Mouse (Mus musculus) testis, adult 2 months (tissue): Measurements from ENCODE around the gene Rapgef2. TPM values are rescaled to one million over a fixed set of nuclear protein-coding genes. Genes with fewer than 3 reads are reported as not detected.
A peak's percentile ranks its signal among the peaks of the same experiment; 100 is the strongest.
"Not testable (repeated sequence)": the region's sequence is repeated elsewhere in the genome, so short reads cannot be mapped to it uniquely, and the experiment has no call there.

Experiments used
- H3K27ac ChIP-seq: fragments of 200-500 bp; 2 replicates; pipeline ENCODE4 v1.5.1; 2012; ENCODE audit warnings: low read depth, low read length; ENCODE audit not compliant: control insufficient read depth, insufficient read depth
- H3K27me3 ChIP-seq: fragments of 200-500 bp; 2 replicates; pipeline ENCODE4 v1.6.1; 2012; ENCODE audit warnings: mild to moderate bottlenecking, low read length, moderate library complexity; ENCODE audit not compliant: control insufficient read depth, insufficient read depth
- H3K36me3 ChIP-seq: fragments of 200-500 bp; 2 replicates; pipeline ENCODE4 v1.6.1; 2012; ENCODE audit warnings: mild to moderate bottlenecking, low read length; ENCODE audit not compliant: control insufficient read depth, insufficient read depth
- H3K4me1 ChIP-seq: fragments of 200-500 bp; 2 replicates; pipeline ENCODE4 v1.6.1; 2012; ENCODE audit warnings: low read length; ENCODE audit not compliant: control insufficient read depth, insufficient read depth
- H3K4me3 ChIP-seq: fragments of 200-500 bp; 2 replicates; pipeline ENCODE4 v1.5.1; 2012; ENCODE audit warnings: low read depth, mild to moderate bottlenecking, low read length, moderate library complexity, mixed read lengths; ENCODE audit not compliant: control insufficient read depth
- CTCF ChIP-seq: fragments of 200-500 bp; IDR thresholded peaks from 2 replicates; pipeline ENCODE4 v1.5.1; 2012; ENCODE audit warnings: low read depth, mild to moderate bottlenecking, inconsistent platforms, low read length, moderate library complexity; ENCODE audit not compliant: control insufficient read depth, insufficient read depth, insufficient replicate concordance
- POLR2A ChIP-seq: fragments of 200-500 bp; IDR thresholded peaks from 2 replicates; pipeline ENCODE4 v1.6.1; 2012; ENCODE audit warnings: low read depth, mild to moderate bottlenecking, inconsistent platforms, low read length, moderate library complexity; ENCODE audit not compliant: control insufficient read depth
- polyA plus RNA-seq: library from polyadenylated mRNA; depleted of rRNA; stranded (reverse); fragments of >200 nt; gene quantifications from 2 replicates; pipeline ENCODE4 v1.2.3, GENCODE M21; 2012

Rapgef2 gene
- polyA plus RNA-seq, 1 experiment, result 1.6 TPM

DNA sequence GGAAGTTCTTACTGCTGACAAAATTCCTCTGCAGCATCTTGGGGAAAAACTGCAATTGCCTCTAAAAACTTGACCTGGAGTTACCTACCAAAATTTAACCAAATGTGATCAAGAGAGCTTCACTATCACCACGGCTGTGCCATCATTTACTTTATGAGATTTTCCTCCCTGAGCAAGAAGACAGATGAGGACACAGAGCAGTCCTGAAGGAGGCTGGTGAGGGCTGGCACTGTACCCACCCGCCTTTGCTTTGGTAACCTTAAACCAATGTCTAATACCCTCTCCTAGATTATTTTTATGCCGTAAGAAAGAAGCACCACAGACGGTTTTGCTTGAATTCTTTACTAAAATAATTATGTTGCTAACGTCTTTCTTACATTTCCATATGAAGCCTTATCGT, 112.1 kb downstream of the Rapgef2 start:
- Histone ChIP-seq H3K36me3 (no peaks in the 10 kb centered on the region), H3K27ac (no peak overlapping the region), H3K4me1 (no peaks in the 10 kb centered on the region), H3K4me3 (no peak overlapping the region), H3K27me3 (no peaks in the 10 kb centered on the region)
- no peak for TF ChIP-seq CTCF
- TF ChIP-seq POLR2A, result no peak

- TF ChIP-seq CTCF, result no peak
- no peak for TF ChIP-seq POLR2A
- Histone ChIP-seq H3K4me1 (no peaks in the 10 kb centered on the region), H3K27me3 (no peaks in the 10 kb centered on the region), H3K4me3 (no peak overlapping the region), H3K36me3 (no peaks in the 10 kb centered on the region), H3K27ac (no peak overlapping the region)
Observed at GRCm38 (mm10) chr3:79173291-79173690, 113.0 kb downstream of the Rapgef2 start.

DNA sequence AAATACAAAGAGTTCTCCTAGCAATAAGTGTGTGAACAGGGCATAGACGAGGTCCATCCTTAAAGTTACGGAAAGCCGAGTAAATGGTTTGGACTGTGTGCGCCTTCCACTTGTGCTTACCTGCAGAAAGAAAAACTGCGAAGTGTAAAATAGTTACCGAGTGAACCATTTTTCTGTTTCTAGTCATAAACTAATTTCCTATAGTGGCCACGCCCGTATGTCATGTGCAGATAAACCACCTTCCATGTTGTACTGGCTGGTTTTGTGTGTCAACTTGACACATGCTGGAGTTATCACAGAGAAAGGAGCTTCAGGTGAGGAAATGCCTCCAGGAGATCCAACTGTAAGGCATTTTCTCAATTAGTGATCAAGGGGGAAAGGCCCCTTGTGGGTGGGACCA, 115.2 kb downstream of the Rapgef2 start:
- not testable (repeated sequence) for H3K27ac ChIP-seq, H3K4me3 ChIP-seq, H3K36me3 ChIP-seq, H3K4me1 ChIP-seq, H3K27me3 ChIP-seq

- no peak for TF ChIP-seq POLR2A
- no peak for TF ChIP-seq CTCF
- Histone ChIP-seq H3K4me3 (no peak overlapping the region), H3K27me3 (no peaks in the 10 kb centered on the region)
Observed at GRCm38 (mm10) chr3:79168168-79168827, 118.0 kb downstream of the Rapgef2 start.

DNA sequence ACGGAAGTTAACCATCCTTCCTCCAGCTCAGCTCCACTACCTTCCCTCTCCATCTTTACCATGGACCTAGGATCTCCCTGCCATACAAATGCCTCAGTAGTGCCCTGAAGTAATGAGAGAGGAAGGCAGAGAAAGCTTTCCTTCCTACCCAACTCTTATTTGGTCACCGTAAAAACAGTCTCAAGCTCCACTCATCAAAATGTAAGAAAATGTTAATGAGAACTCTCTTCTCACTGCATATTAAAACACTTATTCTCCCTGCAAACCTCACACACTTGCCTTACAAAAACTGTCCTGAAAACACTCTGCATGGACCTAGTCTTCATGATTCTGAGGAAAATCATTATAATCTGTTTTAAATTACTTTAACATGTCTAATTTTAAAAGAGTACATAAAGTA, 118.7 kb downstream of the Rapgef2 start:
- Histone ChIP-seq H3K4me1 (no peaks in the 10 kb centered on the region), H3K4me3 (no peak overlapping the region), H3K36me3 (no peaks in the 10 kb centered on the region), H3K27me3 (no peaks in the 10 kb centered on the region), H3K27ac (no peak overlapping the region)
- TF ChIP-seq POLR2A (no peak), CTCF (no peak)

More at GRCm38 (mm10) chr3:79168168-79168827, 118.0 kb downstream of the Rapgef2 start:
- Histone ChIP-seq H3K4me1 (no peaks in the 10 kb centered on the region), H3K27ac (no peak overlapping the region), H3K36me3 (no peaks in the 10 kb centered on the region)

- TF ChIP-seq CTCF (no peak), POLR2A (no peak)
- Histone ChIP-seq H3K27ac (0 out of 2 replicates have a peak overlapping the region, but pooled peaks have one; percentile 6), H3K4me3 (no peak overlapping the region), H3K4me1 (no peaks in the 10 kb centered on the region), H3K36me3 (no peaks in the 10 kb centered on the region), H3K27me3 (no peaks in the 10 kb centered on the region)
Observed at GRCm38 (mm10) chr3:79161834-79162401, 124.4 kb downstream of the Rapgef2 start.

GRCm38 (mm10) chr3:79161093-79161723, 125.1 kb downstream of the Rapgef2 start:
- TF ChIP-seq POLR2A (no peak), CTCF (no peak)

More at GRCm38 (mm10) chr3:79161093-79161723, 125.1 kb downstream of the Rapgef2 start:
- 0 out of 2 replicates have a peak overlapping the region, but pooled peaks have one; percentile 6 for H3K27ac ChIP-seq
- H3K27me3 ChIP-seq, result no peaks in the 10 kb centered on the region
- H3K36me3 ChIP-seq, result no peaks in the 10 kb centered on the region
- no peak overlapping the region for H3K4me3 ChIP-seq
- H3K4me1 ChIP-seq, result no peaks in the 10 kb centered on the region
